Mouse (Mus musculus): ENCODE results near the gene Btrc. TPM values are rescaled to one million over a fixed set of nuclear protein-coding genes. Genes with fewer than 3 reads are reported as not detected.

Btrc gene
- total RNA-seq, 2 experiments from 2014 or later: 16.0 to 19.4 TPM

DNA sequence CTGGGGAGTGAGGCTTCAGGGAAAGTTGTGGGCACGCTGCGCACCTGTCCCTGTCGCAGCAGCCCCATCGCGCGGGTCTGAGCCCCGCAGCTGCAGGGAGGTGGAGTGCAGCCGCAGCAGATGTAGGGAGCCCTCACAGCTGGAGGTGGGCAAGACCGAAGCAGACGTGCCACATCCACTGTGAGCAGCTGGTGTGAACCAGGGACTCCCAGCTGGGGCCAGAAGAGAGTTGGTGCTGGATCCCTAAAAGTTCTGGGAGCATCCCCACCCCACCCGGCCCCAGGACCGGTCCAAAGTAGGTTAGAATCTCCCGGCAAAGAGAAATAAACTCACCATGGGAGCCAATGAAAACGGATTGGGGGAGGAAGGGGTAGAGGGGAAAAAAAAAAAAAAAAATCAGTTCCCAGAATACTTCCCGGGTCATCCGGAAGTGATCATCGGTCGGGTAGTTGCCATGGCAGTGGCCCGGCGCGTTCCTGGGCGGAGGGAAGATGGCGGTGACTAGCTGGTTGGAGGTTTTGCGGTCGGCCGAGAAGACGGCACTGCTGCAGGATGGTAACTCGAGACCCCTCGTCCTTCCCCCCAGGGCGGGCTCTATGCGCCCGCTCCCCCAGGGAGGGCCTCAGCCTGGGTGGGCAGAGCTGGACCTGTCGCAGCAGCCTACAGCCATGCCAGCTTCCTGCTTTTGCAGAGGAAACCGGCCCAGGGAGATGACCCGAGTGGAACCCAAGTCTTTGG, 196.8 kb downstream of the Btrc start, which contains the start of the genes Poll and Gm17018:
Gene Poll (minus strand): TSS at position 379 of the 738 bp plus-strand sequence.
Gene Gm17018 (plus strand): TSS at position 463 of the 738 bp plus-strand sequence.
- peak; percentile 76 for ATAC-seq (replicated peaks; ENCODE audit: poor library complexity, severe bottlenecking)

DNA sequence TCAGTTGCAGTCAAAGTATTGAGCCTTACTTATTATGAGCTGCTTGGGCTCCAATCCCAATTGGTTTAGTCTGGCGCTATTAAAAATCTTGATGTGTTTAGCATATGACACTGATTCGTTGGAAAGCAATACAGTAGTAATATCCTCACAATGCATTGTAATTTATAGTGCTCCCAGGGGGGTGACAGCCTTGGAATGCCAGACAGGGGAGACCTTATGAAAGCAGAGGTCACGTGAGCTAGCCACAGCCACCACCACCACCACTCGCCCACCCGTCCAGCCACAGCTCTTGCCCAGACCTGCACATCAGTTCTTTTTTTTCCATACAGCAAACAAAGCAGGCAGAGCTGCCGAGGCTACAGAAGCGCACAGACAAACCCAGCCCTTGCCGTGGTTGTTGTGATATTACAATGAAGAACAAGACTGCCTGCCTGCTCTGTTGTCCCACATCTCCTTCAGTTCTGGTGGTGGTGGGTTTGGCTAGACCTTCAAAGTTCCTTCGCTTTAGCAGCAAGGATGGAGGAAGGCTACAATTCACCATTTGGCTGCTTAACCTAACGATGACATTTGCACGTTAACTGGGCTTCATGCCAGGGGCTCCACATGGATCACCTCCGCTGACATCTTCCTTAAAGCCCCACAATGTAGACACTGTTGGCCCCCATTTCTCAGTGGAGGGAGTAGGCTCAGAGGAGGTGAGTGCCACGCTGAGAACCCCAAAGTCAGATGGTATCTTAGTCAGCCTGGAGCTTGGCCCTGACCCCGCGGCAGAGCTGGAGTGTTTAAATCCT, 202.6 kb downstream of the Btrc start:
- no peak for ATAC-seq (replicated peaks; ENCODE audit: poor library complexity, severe bottlenecking)

DNA sequence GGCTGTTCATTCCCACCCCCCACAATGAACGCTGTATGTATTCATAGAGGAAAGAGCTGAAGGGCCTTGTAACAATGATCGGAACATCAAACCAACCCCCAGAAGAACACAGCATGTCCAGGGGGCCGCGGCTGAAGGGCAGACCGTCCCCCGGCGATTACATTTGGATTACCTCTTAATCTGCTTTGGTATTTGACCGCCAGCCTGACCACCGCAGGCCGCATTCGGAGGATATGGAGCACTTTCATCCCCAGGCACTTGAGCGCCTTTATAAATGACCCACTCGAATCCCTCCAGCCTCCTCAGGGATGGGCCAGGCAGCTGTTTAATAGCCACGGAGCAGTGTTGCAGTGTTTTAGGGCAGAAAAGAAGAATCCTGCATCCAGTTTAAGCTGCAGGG, 203.8 kb downstream of the Btrc start:
- no peak for ATAC-seq (replicated peaks; ENCODE audit: poor library complexity, severe bottlenecking)

DNA sequence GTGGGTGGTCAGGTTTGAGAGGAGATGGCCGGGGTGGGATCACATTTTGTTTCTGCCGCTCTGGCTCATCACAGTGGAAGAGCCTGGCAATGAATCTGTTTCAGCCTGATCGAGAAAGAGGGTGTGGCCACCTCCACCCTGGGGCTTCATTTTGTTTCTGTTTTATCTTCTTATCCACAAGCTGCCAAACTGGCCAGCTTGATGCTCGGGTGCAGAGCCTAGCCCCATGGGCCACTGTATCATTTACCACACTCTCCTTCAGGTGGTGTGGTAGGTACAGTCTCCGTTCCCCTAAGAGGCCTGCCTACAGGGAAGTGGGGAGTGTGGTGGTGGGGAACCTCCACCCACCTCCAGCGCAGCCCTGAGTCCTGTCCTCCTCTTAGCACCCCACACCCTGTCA, 209.5 kb downstream of the Btrc start:
- ATAC-seq (replicated peaks; ENCODE audit: poor library complexity, severe bottlenecking): no peak

DNA sequence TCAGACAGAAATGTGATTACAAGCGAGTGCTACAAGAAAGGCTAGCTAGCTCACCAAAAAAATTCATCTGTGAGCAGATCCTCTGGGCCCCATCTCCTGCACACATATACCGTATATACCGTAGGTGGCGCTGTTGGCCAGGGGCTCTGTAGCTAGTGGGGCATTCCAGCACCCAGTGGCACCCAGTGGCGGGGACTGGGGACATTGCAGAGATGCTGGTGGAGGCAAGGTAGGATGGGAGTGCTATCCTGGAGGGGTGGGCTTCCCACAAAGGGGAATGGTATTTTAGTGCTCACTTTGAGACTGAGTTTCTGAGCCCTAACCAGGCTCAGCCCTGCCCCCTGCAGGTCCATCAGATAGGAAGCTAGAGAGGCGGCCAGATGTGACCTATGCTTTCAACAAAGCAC, 210.3 kb downstream of the Btrc start:
- peak; percentile 73 for ATAC-seq (replicated peaks; ENCODE audit: poor library complexity, severe bottlenecking)

DNA sequence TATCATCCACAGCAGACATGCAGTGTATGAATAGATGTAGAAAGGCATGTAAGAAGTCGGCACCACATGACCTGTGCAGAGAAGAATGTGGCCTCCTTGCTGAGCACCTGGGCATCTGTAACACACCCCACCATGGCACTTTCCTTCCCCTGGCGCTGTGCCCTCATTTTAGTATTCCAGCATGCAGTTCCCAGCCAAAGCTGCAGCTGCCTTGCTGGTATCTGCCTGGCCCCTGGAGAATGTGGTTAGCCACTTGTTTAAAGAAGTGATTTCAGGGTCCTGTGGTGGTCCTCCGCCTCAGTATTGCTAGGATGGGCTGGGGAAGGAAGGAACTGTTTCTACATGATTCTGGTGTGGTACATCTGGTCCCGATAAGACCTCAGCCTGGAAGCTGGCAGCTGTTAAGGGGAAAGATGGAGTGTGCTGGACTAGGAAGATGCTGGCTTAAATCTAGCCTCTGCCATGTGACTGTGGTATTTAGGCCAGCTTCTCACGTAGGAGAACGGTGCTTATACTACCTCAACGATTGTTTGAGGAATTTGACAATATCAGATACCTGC, 210.9 kb downstream of the Btrc start:
- ATAC-seq (replicated peaks; ENCODE audit: poor library complexity, severe bottlenecking): 0 out of 2 replicates have a peak, but pooled peaks have one; percentile 16

DNA sequence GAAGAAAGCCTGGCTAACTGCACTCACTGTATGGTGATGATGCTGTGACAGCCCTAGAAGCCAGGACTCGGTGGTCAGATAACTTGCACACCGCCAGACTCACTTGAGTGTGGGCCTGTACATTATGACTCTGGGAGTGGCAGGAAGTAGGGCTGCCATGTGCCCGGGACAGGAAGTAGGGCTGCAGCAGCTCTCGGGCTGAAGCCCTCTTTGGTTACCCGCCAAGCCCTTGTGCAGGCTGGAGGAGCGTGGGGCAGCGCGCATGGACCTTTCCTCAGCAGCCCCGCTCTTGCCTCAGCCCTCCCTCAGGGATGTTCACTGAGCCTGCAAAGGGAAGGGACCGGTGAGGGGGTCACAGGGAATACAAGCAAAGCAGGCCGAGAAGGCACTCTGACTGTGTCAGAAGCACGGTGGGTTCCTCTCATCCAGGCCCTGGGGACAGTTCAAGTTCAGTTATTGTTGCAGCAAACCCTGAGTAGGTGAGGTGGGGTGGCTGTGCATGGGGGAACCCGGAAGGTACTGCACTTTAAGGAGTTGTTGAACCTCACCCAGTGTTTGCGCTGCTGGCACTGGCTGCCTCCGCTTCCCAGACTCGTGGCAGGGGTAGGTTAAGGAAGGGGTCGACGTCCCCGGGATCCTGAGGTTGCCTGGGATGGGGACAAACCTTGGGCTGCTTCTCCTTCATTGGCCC, 211.6 kb downstream of the Btrc start:
- peak; percentile 50 for ATAC-seq (replicated peaks; ENCODE audit: poor library complexity, severe bottlenecking)

DNA sequence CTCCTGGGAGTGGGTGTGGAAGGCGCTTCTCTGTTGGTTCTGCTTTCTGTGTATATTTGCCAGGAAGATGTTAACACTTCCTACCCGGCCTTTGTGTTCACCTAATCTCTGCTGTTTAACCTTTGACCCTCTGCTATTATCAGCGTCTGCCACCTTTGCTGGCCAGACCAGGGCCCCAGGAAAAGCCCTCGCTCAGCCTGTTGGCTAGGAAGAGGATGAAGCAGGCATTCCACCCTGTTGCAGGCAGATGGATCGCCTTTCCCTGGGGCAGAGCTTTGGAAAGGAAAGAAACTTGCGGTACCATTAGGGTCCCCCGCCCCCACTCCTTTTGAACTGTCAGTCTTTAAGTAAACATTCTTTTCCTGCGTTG, 212.1 kb downstream of the Btrc start:
- ATAC-seq (replicated peaks; ENCODE audit: poor library complexity, severe bottlenecking): peak; percentile 35

DNA sequence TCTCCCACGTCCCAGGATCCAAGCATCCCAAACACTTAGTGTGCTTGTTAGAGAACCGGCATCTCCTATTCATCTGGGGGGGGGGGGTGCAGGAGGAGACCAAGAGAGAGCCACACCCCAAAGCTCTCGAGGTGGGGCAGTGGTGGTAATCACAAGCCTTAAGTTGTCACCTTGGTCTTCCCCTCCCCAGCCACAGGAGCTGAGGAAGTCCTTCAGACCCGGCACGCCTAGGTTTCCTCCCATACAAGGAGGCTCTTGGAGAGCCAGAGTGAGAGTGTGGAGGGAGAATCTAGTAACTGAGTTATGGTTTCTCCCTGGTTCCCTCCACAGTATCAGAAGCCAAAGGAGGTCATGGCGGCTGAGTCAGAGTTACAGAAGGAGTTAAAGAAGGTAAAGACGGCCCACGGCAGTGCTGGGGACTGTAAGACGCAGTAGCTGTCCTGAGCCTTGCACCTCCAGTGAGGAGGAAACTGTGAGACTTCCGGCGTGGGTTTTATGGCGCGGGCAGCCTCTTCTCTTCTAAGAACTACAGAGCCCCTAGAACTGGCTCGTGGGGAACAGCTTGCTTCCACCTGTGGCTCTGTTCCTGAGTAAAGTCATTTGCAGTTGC, 213.7 kb downstream of the Btrc start:
- no peak for ATAC-seq (replicated peaks; ENCODE audit: poor library complexity, severe bottlenecking)

DNA sequence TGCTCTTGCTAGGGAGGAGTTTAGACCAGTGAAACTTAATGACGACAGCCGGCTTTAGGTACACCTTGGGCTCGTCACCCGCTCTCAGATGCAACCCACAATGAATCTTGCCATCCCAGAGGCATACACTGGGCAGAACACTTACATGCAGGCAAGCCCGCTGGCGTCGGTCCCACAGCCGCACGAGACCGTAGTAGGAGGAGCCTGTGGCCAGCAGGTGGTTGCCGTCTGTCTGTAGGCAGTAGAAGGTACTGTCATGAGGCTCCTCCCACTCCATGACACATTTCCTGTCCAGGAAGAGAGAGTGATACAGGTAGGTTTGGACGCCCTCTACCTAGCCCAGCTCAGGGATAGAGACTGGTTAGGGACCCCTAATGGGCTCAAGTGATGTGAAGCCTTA, 215.4 kb downstream of the Btrc start:
- no peak for ATAC-seq (replicated peaks; ENCODE audit: poor library complexity, severe bottlenecking)

DNA sequence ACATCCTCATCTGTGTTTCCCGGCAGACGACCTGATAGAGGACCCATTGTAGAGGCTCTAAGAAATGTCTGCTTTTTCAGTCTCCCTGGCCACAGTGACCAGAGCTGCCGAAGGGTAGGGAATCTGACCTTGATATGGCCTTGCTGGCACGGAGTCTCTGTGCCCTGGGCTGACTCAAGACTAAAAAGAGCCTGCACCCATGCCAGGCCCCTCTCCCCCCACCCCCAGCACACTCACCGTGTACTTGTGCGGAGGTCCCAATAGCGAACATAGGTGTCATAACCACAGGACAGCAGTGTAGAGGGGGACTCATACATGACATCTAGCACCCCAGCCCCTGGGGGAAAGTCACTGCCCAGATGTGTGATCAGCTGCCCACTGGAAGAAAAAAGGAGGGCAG, 215.9 kb downstream of the Btrc start:
- no peak for ATAC-seq (replicated peaks; ENCODE audit: poor library complexity, severe bottlenecking)

Other genes starting within 250 kb of the Btrc start
- gene Tlx1, start 213.1 kb upstream of the Btrc start, total RNA-seq (2014; fragmentation: Nextera tagmentation): not detected in 2 replicates
- gene Tlx1, start 213.1 kb upstream of the Btrc start, total RNA-seq (2017): not detected in 2 replicates
- gene Lbx1, start 127.9 kb upstream of the Btrc start, total RNA-seq (2014; fragmentation: Nextera tagmentation): not detected in 2 replicates
- not detected in 2 replicates for gene Lbx1, start 127.9 kb upstream of the Btrc start, total RNA-seq (2017)
- 13.0 and 15.1 TPM in 2 replicates for gene Poll, start 196.8 kb downstream of the Btrc start, total RNA-seq (2014; fragmentation: Nextera tagmentation)
- 6.6 and 14.4 TPM in 2 replicates for gene Poll, start 196.8 kb downstream of the Btrc start, total RNA-seq (2017)
- 27.1 and 50.2 TPM in 2 replicates for gene Gm17018, start 196.9 kb downstream of the Btrc start, total RNA-seq (2014; fragmentation: Nextera tagmentation)
- 31.8 and 42.4 TPM in 2 replicates for gene Gm17018, start 196.9 kb downstream of the Btrc start, total RNA-seq (2017)

Data from granulocyte monocyte progenitor cell, adult 5-6 weeks (primary cell).